ENCODE assay signal across 9 mouse cellular contexts in genomic region chr7:16760292-16760691, GRCm38 (mm10). TPM values are rescaled to one million over a fixed set of nuclear protein-coding genes. Genes with fewer than 3 reads are reported as not detected.
A peak's percentile ranks its signal among the peaks of the same experiment; 100 is the strongest.
DNase-seq lines count a peak whose midpoint lies in the region; ATAC-seq and TF ChIP-seq lines count a peak whose summit lies in the region.
"Had no signal": no experiment of that assay in that cellular context is flagged by ENCODE, and none has a peak within 500 bp of the region (broad histone marks: within the 10 kb centered on the region; RNA-seq: fewer than 3 reads in every experiment).

No protein-coding gene starts in this region.

- ATAC-seq in kidney, postnatal 0 days (replicated peaks; ENCODE audit: low FRiP score, low read depth) = no peak
- ATAC-seq in neutrophil, adult 5-6 weeks (ENCODE audit: extremely low read depth, insufficient number of reproducible peaks, low FRiP score, poor library complexity, severe bottlenecking) = peak; percentile 44; the same call in 1 of the 2 replicates
- no peak for ATAC-seq in hindbrain, postnatal 0 days

- no peak overlapping the region for H3K4me3 ChIP-seq in kidney, postnatal 0 days (replicated peaks; ENCODE audit: low read depth, low read length)
- no peak overlapping the region for H3K4me3 ChIP-seq in hindbrain, postnatal 0 days (ENCODE audit: low read length)

- DNase-seq in thymus, postnatal 0 days (ENCODE audit: low spot score) = peak; percentile 60
- DNase-seq in thymus, postnatal 10 days (ENCODE audit: low spot score in 2 of 2) = no peak
- DNase-seq in gastrocnemius, postnatal 14 days = peak; percentile 80
- DNase-seq in kidney, postnatal 0 days (ENCODE audit: low spot score) = peak; percentile 65
- DNase-seq in ovary, postnatal 36 days (ENCODE audit: low spot score) = no peak
- DNase-seq in urinary bladder, adult 18-20 months (ENCODE audit: low spot score in 2 of 2) = no peak
- no peak for DNase-seq in hindbrain, postnatal 0 days (ENCODE audit: low spot score)

- H3K9me3 ChIP-seq in kidney, postnatal 0 days (replicated peaks; ENCODE audit: low read length) = no peaks in the 10 kb centered on the region
- no peaks in the 10 kb centered on the region for H3K9me3 ChIP-seq in hindbrain, postnatal 0 days (ENCODE audit: low read length)

- no peaks in the 10 kb centered on the region for H3K36me3 ChIP-seq in kidney, postnatal 0 days (ENCODE audit: insufficient read depth, low read length)
- no peaks in the 10 kb centered on the region for H3K36me3 ChIP-seq in hindbrain, postnatal 0 days (ENCODE audit: insufficient read depth, low read length)

- no peak overlapping the region for H3K4me2 ChIP-seq in kidney, postnatal 0 days (ENCODE audit: low read length)
- no peak overlapping the region for H3K4me2 ChIP-seq in hindbrain, postnatal 0 days (ENCODE audit: low read depth, low read length)

- no peaks in the 10 kb centered on the region for H3K4me1 ChIP-seq in kidney, postnatal 0 days (replicated peaks; ENCODE audit: insufficient read depth, low read length)
- no peaks in the 10 kb centered on the region for H3K4me1 ChIP-seq in hindbrain, postnatal 0 days (ENCODE audit: insufficient read depth, low read length)

- H3K27ac ChIP-seq in kidney, postnatal 0 days = peak overlapping the region; percentile 82
- no peak overlapping the region for H3K27ac ChIP-seq in hindbrain, postnatal 0 days
- H3K27ac ChIP-seq: liver, embryonic 14.5 days had no signal

- 24% methylated on average over 8 of the region's 8 CpGs for WGBS in kidney, postnatal 0 days
- WGBS in hindbrain, postnatal 0 days = 35% methylated on average over 8 of the region's 8 CpGs

- TF ChIP-seq CTCF in kidney, postnatal 0 days (IDR thresholded peaks at IDR 0.05; ENCODE audit: low read depth) = no peak
- no peak for TF ChIP-seq CTCF in hindbrain, postnatal 0 days (IDR thresholded peaks at IDR 0.05; ENCODE audit: low read depth)

- no peak overlapping the region for H3K9ac ChIP-seq in kidney, postnatal 0 days (ENCODE audit: low read depth, low read length)
- H3K9ac ChIP-seq in hindbrain, postnatal 0 days (replicated peaks; ENCODE audit: low read length) = no peak overlapping the region
- H3K9ac ChIP-seq: liver, embryonic 14.5 days had no signal

- intact Hi-C loops in gastrocnemius, postnatal 14 days (cut with DNase I; ENCODE audit: low total_unique reads) = no loop called here

- H3K27me3 ChIP-seq in kidney, postnatal 0 days (ENCODE audit: insufficient read depth, low read length) = no peaks in the 10 kb centered on the region
- H3K27me3 ChIP-seq in hindbrain, postnatal 0 days (ENCODE audit: insufficient read depth, low read length) = no peaks in the 10 kb centered on the region

RNA-seq across cellular contexts. Expression of gene Slc1a5, which starts 20.8 kb away (rescaled TPM):
- polyA plus RNA-seq in thymus, postnatal 0 days (2015; fragmentation: Nextera tagmentation; extraction: Ambion mirVana) = 77.9 and 80.3 TPM in 2 replicates
- 10 to 100 TPM; 25.4 to 27.0 TPM for total RNA-seq in gastrocnemius, postnatal 14 days (2021)
- 49.0 and 55.8 TPM in 2 replicates for polyA plus RNA-seq in kidney, postnatal 0 days (2015; fragmentation: Nextera tagmentation; extraction: Ambion mirVana)
- total RNA-seq in neutrophil, adult 5-6 weeks (2017) = 119 and 128 TPM in 2 replicates
- 18.1 and 19.2 TPM in 2 replicates for total RNA-seq in hindbrain, postnatal 0 days (2014; rRNA removed)
- polyA plus RNA-seq in hindbrain, postnatal 0 days (2015; fragmentation: Nextera tagmentation; extraction: Ambion mirVana) = 9.5 and 9.7 TPM in 2 replicates

RNA-seq across cellular contexts. Expression of gene Ap2s1, which starts 22.1 kb away (rescaled TPM):
- 326 and 329 TPM in 2 replicates for polyA plus RNA-seq in thymus, postnatal 0 days (2015; fragmentation: Nextera tagmentation; extraction: Ambion mirVana)
- 10 to 100 TPM; 62.5 to 62.9 TPM for total RNA-seq in gastrocnemius, postnatal 14 days (2021)
- polyA plus RNA-seq in kidney, postnatal 0 days (2015; fragmentation: Nextera tagmentation; extraction: Ambion mirVana) = 262 and 263 TPM in 2 replicates
- 40.2 and 47.9 TPM in 2 replicates for total RNA-seq in neutrophil, adult 5-6 weeks (2017)
- 556 and 619 TPM in 2 replicates for total RNA-seq in hindbrain, postnatal 0 days (2014; rRNA removed)
- polyA plus RNA-seq in hindbrain, postnatal 0 days (2015; fragmentation: Nextera tagmentation; extraction: Ambion mirVana) = 501 and 524 TPM in 2 replicates

RNA-seq across cellular contexts. Expression of gene Ceacam9, which starts 38.6 kb away (rescaled TPM):
- polyA plus RNA-seq in thymus, postnatal 0 days (2015; fragmentation: Nextera tagmentation; extraction: Ambion mirVana) = 0.23 and 0.44 TPM in 2 replicates
- total RNA-seq in gastrocnemius, postnatal 14 days (2021) = not detected
- polyA plus RNA-seq in kidney, postnatal 0 days (2015; fragmentation: Nextera tagmentation; extraction: Ambion mirVana) = not detected in 2 replicates
- not detected in 2 replicates for total RNA-seq in neutrophil, adult 5-6 weeks (2017)
- total RNA-seq in hindbrain, postnatal 0 days (2014; rRNA removed) = not detected in 2 replicates
- 0.67 and 0.68 TPM in 2 replicates for polyA plus RNA-seq in hindbrain, postnatal 0 days (2015; fragmentation: Nextera tagmentation; extraction: Ambion mirVana)
- polyA plus RNA-seq: liver, embryonic 14.5 days had no signal

RNA-seq across cellular contexts. Expression of gene Strn4, which starts 55.4 kb away (rescaled TPM):
- polyA plus RNA-seq in thymus, postnatal 0 days (2015; fragmentation: Nextera tagmentation; extraction: Ambion mirVana) = 57.1 and 60.9 TPM in 2 replicates
- 10 to 100 TPM; 22.6 to 29.3 TPM for total RNA-seq in gastrocnemius, postnatal 14 days (2021)
- 65.4 and 71.2 TPM in 2 replicates for polyA plus RNA-seq in kidney, postnatal 0 days (2015; fragmentation: Nextera tagmentation; extraction: Ambion mirVana)
- 105 and 107 TPM in 2 replicates for total RNA-seq in neutrophil, adult 5-6 weeks (2017)
- 234 and 248 TPM in 2 replicates for total RNA-seq in hindbrain, postnatal 0 days (2014; rRNA removed)
- polyA plus RNA-seq in hindbrain, postnatal 0 days (2015; fragmentation: Nextera tagmentation; extraction: Ambion mirVana) = 128 and 141 TPM in 2 replicates

RNA-seq across cellular contexts. Expression of gene Fkrp, which starts 56.2 kb away (rescaled TPM):
- 17.1 and 18.8 TPM in 2 replicates for polyA plus RNA-seq in thymus, postnatal 0 days (2015; fragmentation: Nextera tagmentation; extraction: Ambion mirVana)
- total RNA-seq in gastrocnemius, postnatal 14 days (2021) = 10 to 100 TPM; 24.2 to 25.8 TPM
- 31.0 and 32.0 TPM in 2 replicates for polyA plus RNA-seq in kidney, postnatal 0 days (2015; fragmentation: Nextera tagmentation; extraction: Ambion mirVana)
- 14.2 and 14.3 TPM in 2 replicates for total RNA-seq in neutrophil, adult 5-6 weeks (2017)
- total RNA-seq in hindbrain, postnatal 0 days (2014; rRNA removed) = 63.1 and 73.8 TPM in 2 replicates
- 45.2 and 45.4 TPM in 2 replicates for polyA plus RNA-seq in hindbrain, postnatal 0 days (2015; fragmentation: Nextera tagmentation; extraction: Ambion mirVana)

Comparison
In these comparisons a context has a peak if more than half of its experiments do, and no peak if none do; other contexts are left out.
1. DNase-seq: peak in thymus, postnatal 0 days (single experiment), gastrocnemius, postnatal 14 days (single experiment) and kidney, postnatal 0 days (single experiment); none in thymus, postnatal 10 days (0 of 2), ovary, postnatal 36 days (single experiment), urinary bladder, adult 18-20 months (0 of 2) and hindbrain, postnatal 0 days (single experiment).